Mouse (Mus musculus) midbrain, embryonic 12.5 days (tissue): ENCODE data around the gene Pank4. TPM values are rescaled to one million over a fixed set of nuclear protein-coding genes. Genes with fewer than 3 reads are reported as not detected.
A peak's percentile ranks its signal among the peaks of the same experiment; 100 is the strongest.

Experiments
- ATAC-seq: fragments of 200-750 bp; cut with Nextera tagmentation; 2 replicates; pipeline ENCODE4 v1.8.0; 2017; ENCODE audit warnings: low read depth, moderate TSS enrichment, moderate library complexity; ENCODE audit not compliant: low FRiP score
- H3K27ac ChIP-seq: fragments of 300-500 bp; sonication (generic); replicated peaks from 2 replicates; pipeline ENCODE4 v1.5.1; 2016; ENCODE audit warnings: mild to moderate bottlenecking
- H3K27me3 ChIP-seq: fragments of 300-500 bp; sonication (generic); 2 replicates; pipeline ENCODE4 v1.6.1; 2016; ENCODE audit warnings: mild to moderate bottlenecking
- H3K36me3 ChIP-seq: fragments of 300-500 bp; sonication (generic); 2 replicates; pipeline ENCODE4 v1.6.1; 2016
- H3K4me1 ChIP-seq: fragments of 300-500 bp; sonication (generic); 2 replicates; pipeline ENCODE4 v1.6.1; 2016
- H3K4me2 ChIP-seq: fragments of 300-500 bp; sonication (generic); replicated peaks from 2 replicates; pipeline ENCODE4 v1.6.1; 2016; ENCODE audit warnings: mild to moderate bottlenecking, moderate library complexity
- H3K4me3 ChIP-seq: fragments of 300-500 bp; sonication (generic); 2 replicates; pipeline ENCODE4 v1.5.1; 2016; ENCODE audit warnings: mild to moderate bottlenecking
- H3K9ac ChIP-seq: fragments of 300-500 bp; sonication (generic); replicated peaks from 2 replicates; pipeline ENCODE4 v1.6.1; 2016; ENCODE audit warnings: mild to moderate bottlenecking, moderate library complexity
- H3K9me3 ChIP-seq: fragments of 300-500 bp; sonication (generic); 2 replicates; pipeline ENCODE4 v1.6.1; 2016; ENCODE audit warnings: mild to moderate bottlenecking
- WGBS: fragments of 180-500 bp; shearing (Covaris S2); methylation state at CpG from one replicate; pipeline ENCODE4 v1.1.7; 2016; 5-methylcytosine and 5-hydroxymethylcytosine counted together
- polyA plus RNA-seq: library from polyadenylated mRNA; unstranded; fragments of >200 nt; fragmentation: Nextera tagmentation; extraction: Ambion mirVana; gene quantifications from 2 replicates; pipeline ENCODE4 v1.2.1, GENCODE M21; 2016

The Pank4 gene
- 48.5 and 50.2 TPM in 2 replicates for polyA plus RNA-seq

DNA sequence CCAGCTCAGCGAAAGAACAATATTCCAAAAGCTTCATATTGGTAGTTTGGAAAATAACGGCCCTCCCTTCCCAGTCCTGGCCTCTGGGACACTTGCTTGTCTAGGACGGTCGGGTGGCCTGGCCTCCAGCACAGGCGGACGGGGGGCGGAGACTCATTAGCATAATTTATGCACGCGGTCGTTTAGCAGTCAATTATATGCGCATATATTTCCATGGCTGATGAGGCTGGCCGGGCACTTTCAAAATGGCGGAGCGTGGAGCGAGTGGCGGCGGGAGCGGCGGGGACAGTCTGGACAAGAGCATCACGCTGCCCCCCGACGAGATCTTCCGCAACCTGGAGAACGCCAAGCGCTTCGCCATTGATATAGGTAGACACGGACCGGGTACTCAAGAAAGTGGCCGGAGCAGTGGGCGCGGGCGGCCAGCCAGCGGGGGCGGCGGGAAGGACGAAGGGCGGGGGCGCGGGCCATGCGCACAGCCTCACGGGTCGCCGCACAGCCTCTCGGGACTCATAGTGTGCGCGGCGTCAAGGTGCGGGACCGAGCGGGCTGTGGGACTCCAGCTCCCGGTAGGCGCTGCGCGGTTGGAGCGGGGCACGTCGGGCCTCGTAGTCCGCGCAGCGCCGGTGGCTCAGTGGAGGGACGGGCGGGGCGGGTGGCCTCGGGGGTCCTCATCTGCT, at the start of gene Pank4:
Gene Pank4, plus strand, starts transcription at position 223 of the 680 bp plus-strand sequence.
- H3K27me3 ChIP-seq, result peaks cover 21% of the 10 kb centered on the region; the same call in 1 of the 2 replicates
- no peaks in the 10 kb centered on the region for H3K9me3 ChIP-seq
- peaks cover 11% of the 10 kb centered on the region for H3K36me3 ChIP-seq
- WGBS, result under 1% methylated on average over 66 of the region's 66 CpGs
- peak within 1 kb of the TSS; percentile 66 for H3K4me2 ChIP-seq
- H3K9ac ChIP-seq, result peak within 1 kb of the TSS; percentile 91
- peak within 1 kb of the TSS; percentile 67 for H3K4me3 ChIP-seq
- ATAC-seq, result peak; percentile 77
- peak within 1 kb of the TSS; percentile 99 for H3K27ac ChIP-seq
- H3K4me1 ChIP-seq, result peaks cover 59% of the 10 kb centered on the region

DNA sequence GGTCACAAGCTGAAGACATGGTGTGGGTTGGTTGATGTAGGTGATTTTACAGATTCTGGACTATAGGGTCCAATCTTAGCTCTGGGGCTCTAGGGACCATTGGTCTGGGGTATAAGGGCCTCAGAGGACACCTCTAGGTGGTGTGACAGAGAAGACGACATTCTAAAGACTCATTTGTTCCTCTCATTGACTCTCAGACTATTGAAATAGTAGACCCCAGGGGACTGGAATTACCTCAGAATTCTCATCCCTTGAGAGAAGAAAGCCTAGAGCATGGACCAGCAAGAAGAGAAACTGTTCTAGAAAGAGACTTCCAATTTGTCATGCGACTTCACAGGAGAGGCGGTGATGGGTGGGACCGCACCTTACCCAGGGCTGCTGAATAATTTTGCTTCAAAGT, 49.7 kb upstream of the Pank4 start:
- Histone ChIP-seq H3K27ac (no peak overlapping the region), H3K36me3 (no peaks in the 10 kb centered on the region), H3K4me3 (no peak overlapping the region), H3K9ac (no peak overlapping the region), H3K9me3 (no peaks in the 10 kb centered on the region), H3K4me2 (no peak overlapping the region), H3K27me3 (0 out of 2 replicates have a peak, but pooled peaks cover 5% of the 10 kb centered on the region), H3K4me1 (peaks cover 12% of the 10 kb centered on the region)
- no peak for ATAC-seq
- 94% methylated on average over 4 of the region's 4 CpGs for WGBS

DNA sequence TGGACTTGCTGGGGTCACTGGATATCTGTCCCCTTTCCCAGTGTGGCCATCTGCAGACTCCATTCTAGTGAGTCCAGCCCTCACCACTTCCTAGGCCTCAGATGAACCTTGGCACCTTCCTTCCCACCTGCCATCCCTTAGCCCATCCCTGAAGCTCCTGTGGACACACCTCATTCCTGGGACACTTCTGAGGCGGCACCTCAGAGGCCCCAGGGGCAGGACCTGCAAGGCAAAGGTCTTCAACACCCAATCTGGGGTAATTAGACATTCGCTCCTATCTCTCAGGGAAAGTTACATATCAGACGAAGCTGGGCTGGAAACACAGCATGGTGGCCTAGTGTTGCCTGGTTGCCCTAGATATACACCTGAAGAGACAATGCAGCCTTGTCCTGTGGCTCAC, 49.2 kb upstream of the Pank4 start:
- no peak overlapping the region for H3K4me3 ChIP-seq
- no peak overlapping the region for H3K27ac ChIP-seq
- WGBS, result 91% methylated on average over 3 of the region's 3 CpGs

DNA sequence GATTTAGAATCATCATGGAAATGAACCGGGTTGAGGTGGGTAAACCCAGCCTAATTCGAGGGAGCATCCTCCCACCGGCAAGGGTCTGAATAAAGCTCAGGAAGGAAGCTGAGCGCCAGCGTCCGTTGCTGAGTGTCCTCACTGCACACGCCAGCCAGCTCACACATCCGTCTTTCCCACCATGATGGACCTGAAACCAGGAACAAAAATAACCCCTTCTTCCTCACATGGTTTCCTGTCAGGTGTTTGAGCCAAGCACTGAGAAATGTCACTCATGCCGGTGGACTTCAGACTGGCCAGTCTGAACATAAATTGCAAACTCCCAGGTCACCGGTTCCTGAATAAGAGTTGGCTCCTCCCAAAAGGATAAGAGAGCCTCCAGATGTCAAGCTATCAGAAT, 48.6 kb upstream of the Pank4 start:
- H3K9me3 ChIP-seq, result no peaks in the 10 kb centered on the region
- no peak overlapping the region for H3K4me2 ChIP-seq
- ATAC-seq, result no peak
- no peak overlapping the region for H3K4me3 ChIP-seq
- WGBS, result 87% methylated on average over 10 of the region's 10 CpGs
- H3K9ac ChIP-seq, result no peak overlapping the region
- 0 out of 2 replicates have a peak, but pooled peaks cover 5% of the 10 kb centered on the region for H3K27me3 ChIP-seq
- no peak overlapping the region for H3K27ac ChIP-seq
- peaks cover 10% of the 10 kb centered on the region for H3K4me1 ChIP-seq
- no peaks in the 10 kb centered on the region for H3K36me3 ChIP-seq

More for the DNA sequence above, 49.2 kb upstream of the Pank4 start:
- 0 out of 2 replicates have a peak, but pooled peaks cover 5% of the 10 kb centered on the region for H3K27me3 ChIP-seq
- no peaks in the 10 kb centered on the region for H3K9me3 ChIP-seq
- H3K4me1 ChIP-seq, result peaks cover 12% of the 10 kb centered on the region
- no peak overlapping the region for H3K9ac ChIP-seq
- no peaks in the 10 kb centered on the region for H3K36me3 ChIP-seq
- no peak overlapping the region for H3K4me2 ChIP-seq
- no peak for ATAC-seq

DNA sequence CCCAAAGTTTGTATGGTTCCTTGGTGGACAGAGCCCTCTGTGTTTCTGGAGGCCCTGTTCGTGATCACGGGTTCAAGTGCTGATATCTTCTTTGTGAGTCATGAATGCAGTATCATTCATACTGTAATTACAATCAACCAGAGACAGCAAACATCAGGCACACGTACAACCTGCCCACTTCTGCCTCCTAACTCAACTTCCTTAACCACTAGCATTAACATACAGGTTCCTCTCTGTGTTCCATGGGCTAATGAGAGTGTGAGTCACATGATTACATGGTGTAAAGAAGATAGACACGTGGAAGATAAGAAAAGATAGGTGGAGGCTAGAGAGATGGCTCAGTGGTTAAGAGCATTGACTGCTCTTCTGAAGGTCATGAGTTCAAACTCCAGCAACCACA, 47.3 kb upstream of the Pank4 start:
- Histone ChIP-seq H3K36me3 (no peaks in the 10 kb centered on the region), H3K9ac (no peak overlapping the region), H3K4me1 (no peaks in the 10 kb centered on the region), H3K27ac (no peak overlapping the region), H3K4me2 (no peak overlapping the region), H3K9me3 (no peaks in the 10 kb centered on the region), H3K27me3 (0 out of 2 replicates have a peak, but pooled peaks cover 2% of the 10 kb centered on the region), H3K4me3 (no peak overlapping the region)
- 85% methylated on average over 4 of the region's 4 CpGs for WGBS
- ATAC-seq, result no peak

DNA sequence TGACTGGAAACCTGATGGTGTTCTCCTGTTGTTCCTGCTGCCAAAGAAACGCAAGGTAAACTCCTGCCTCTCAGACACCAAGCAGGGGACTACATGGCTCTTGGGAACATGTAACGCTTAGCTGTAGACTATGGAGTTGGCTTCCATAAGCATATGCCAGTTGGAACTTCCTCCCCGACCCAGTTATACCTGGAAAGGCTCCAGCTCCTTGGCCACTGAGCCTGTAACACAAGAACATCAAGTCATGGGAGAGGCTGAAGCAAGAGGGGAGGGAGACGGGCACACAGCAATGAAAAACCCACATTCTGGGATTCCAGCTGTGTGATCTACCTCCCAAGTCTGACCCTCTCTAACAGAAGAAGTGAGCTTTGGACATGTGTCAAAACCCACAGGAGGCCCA, 41.6 kb upstream of the Pank4 start:
- Histone ChIP-seq H3K36me3 (no peaks in the 10 kb centered on the region), H3K9ac (no peak overlapping the region), H3K4me2 (no peak overlapping the region), H3K9me3 (no peaks in the 10 kb centered on the region), H3K27me3 (no peaks in the 10 kb centered on the region), H3K4me3 (no peak overlapping the region), H3K4me1 (no peaks in the 10 kb centered on the region), H3K27ac (no peak overlapping the region)
- WGBS, result 85% methylated on average over 4 of the region's 4 CpGs
- no peak for ATAC-seq

DNA sequence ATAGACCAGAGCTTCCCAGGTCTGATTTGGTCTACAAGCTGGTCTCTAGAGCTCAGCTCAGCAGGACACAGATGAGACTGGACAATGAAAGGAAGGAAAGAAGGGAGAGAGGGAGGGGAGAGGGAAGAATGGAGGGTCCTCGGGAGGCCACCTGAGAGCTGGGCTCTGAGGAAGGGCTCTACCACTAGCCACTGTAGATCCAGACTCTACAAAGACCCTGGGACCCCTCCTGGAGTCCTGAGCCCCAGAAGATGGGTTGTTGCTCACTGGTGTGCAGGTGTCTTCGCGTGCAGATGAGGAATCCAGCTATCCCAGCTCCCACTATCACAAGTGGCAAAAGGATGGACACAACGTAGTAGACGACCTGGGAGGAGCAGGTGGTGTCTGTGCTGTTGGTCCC, 41.0 kb upstream of the Pank4 start:
- WGBS, result 79% methylated on average over 5 of the region's 5 CpGs
- no peak for ATAC-seq

DNA sequence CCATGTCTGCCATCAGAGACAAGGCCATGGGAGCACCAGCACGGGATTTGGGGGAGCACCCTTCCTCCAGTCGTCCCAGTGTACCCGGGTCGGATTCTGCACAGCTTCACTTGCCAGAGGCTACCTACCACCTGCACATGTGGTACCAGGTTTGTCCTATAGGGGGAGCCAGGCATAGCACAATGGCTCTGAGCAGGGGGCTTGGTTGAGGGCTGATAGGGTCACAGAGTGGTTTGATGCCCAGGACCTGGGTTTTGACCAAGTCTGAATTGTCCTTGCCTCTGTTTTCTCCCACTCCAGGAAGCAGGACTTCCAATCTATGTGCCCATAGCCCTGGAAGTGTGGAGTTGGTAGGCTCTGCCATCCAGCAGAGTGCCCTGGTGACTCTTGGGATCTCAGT, 38.5 kb upstream of the Pank4 start:
- WGBS, result 53% methylated on average over 4 of the region's 4 CpGs
- Histone ChIP-seq H3K36me3 (no peaks in the 10 kb centered on the region), H3K27ac (no peak overlapping the region), H3K4me3 (no peak overlapping the region), H3K9me3 (no peaks in the 10 kb centered on the region), H3K4me1 (peaks cover 4% of the 10 kb centered on the region; the same call in 1 of the 2 replicates), H3K9ac (no peak overlapping the region), H3K4me2 (no peak overlapping the region), H3K27me3 (no peaks in the 10 kb centered on the region)
- no peak for ATAC-seq

More for the DNA sequence above, 41.0 kb upstream of the Pank4 start:
- H3K9me3 ChIP-seq, result no peaks in the 10 kb centered on the region
- H3K27me3 ChIP-seq, result no peaks in the 10 kb centered on the region
- H3K4me3 ChIP-seq, result no peak overlapping the region
- H3K27ac ChIP-seq, result no peak overlapping the region
- H3K4me1 ChIP-seq, result no peaks in the 10 kb centered on the region
- no peak overlapping the region for H3K4me2 ChIP-seq
- H3K36me3 ChIP-seq, result no peaks in the 10 kb centered on the region
- no peak overlapping the region for H3K9ac ChIP-seq

DNA sequence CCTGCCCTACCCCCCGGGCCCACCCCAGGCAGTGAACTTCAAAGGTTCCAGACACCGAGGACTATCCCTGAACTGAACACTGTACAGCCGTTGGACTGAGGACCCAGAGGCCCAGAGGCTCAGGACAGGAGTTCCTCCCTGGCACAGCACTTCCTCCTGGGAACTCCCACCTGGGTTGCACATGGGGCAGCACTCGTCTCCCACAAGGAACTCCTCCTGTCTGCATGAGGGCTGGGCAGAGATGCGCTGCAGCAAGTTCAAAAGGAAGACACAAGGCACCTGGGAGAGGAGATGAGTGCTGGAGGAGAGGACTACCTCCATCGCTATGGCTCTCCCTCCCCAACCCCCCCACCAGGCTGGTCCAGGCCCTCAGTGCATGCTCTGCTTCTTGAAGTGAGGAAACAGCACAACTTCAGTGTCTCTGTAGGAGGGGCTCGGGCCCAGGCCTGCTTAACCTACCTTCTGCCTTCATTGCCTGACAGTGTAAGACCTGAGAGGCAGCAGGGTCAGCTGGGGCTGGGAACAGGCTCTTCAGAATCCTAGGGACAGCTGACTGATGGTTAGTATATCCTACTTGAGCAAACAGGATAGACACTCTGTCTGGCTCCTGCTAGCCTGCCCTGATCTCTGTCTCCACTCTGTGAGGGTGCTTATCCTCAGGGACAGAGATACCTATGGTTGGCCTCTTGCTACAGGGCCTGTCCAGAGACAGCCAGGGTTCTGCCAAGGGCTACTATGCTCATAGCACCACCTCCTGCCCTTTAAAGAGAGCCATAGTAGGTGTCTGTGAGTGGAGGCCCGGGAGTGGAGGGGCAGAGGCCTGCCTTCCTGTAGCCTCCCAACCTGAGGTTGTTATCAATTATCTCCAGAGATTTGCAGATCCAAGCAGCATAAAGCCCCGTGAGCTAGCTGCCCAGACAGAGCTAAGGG, 36.7 kb upstream of the Pank4 start:
- H3K9me3 ChIP-seq, result no peaks in the 10 kb centered on the region
- 70% methylated on average over 9 of the region's 9 CpGs for WGBS
- H3K4me1 ChIP-seq, result peaks cover 4% of the 10 kb centered on the region; the same call in 1 of the 2 replicates
- no peak overlapping the region for H3K4me3 ChIP-seq
- H3K27ac ChIP-seq, result no peak overlapping the region
- H3K9ac ChIP-seq, result no peak overlapping the region; the same call in 1 of the 2 replicates
- H3K27me3 ChIP-seq, result no peaks in the 10 kb centered on the region
- no peak for ATAC-seq
- H3K4me2 ChIP-seq, result no peak overlapping the region
- no peaks in the 10 kb centered on the region for H3K36me3 ChIP-seq

DNA sequence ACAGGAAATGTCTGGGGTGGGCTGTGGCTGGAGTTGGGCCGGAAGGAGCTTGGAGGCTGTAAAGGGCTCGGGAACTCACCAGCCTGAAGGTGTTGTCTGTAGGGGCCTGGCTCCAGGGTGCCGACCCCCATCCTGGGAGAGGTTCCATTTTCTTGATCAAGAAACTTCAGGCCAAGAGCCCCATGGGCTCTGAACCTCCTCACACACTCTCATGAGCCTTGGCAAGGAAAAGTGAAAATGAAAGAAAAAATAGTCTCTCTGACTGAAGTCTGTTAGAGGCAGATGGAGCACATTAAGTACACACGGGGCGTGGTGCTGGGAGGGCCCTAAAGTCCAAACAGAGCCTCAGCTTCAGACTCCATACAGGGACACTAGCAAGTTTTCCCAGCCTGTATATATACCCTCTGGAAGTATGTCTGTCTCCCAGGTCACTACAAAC, 36.0 kb upstream of the Pank4 start:
- Histone ChIP-seq H3K27me3 (no peaks in the 10 kb centered on the region), H3K9ac (no peak overlapping the region), H3K4me3 (no peak overlapping the region), H3K36me3 (no peaks in the 10 kb centered on the region), H3K4me2 (no peak overlapping the region), H3K4me1 (peaks cover 4% of the 10 kb centered on the region; the same call in 1 of the 2 replicates), H3K9me3 (no peaks in the 10 kb centered on the region), H3K27ac (no peak overlapping the region)
- WGBS, result 81% methylated on average over 5 of the region's 5 CpGs
- no peak for ATAC-seq

DNA sequence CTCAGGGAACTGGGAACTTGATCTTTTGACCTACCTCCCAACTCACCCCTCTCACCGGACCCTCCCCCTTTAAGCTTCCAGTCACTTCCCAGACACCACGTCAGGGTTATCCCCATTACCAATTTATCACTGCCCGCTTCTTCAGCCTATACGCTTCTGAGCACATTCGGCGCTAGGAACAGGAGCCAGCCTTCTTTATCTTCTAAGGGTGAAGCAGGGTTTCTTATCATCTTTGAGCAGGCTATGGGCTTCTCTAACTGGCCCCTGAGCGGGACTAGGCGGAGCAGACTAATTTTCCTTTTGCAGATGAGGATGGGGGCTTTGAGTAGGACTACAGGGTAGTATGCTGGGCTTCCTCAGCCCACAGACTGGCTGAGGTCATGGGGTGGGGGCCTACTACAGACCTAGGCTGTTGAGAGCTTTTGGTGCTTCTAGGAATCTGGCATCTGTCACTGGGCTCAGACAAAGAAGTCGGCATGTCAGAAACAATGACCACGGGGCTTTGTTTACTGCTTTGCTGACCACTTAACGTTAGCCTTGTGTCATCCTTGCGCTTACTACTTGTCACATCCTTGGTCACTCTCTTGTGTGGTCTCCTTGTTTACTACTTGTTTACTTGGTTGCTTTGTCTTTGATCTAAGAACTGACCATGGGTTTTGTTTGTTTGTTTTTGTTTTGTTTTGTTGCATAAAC, 35.4 kb upstream of the Pank4 start, which contains the start of gene Tnfrsf14:
Gene Tnfrsf14, minus strand, starts transcription at position 169 of the 693 bp plus-strand sequence.
- WGBS, result 60% methylated on average over 12 of the region's 12 CpGs
- no peak for ATAC-seq

More for the DNA sequence above, 35.4 kb upstream of the Pank4 start, which contains the start of gene Tnfrsf14:
- no peaks in the 10 kb centered on the region for H3K36me3 ChIP-seq
- no peaks in the 10 kb centered on the region for H3K27me3 ChIP-seq
- H3K4me2 ChIP-seq, result no peak within 1 kb of the TSS
- peaks cover 4% of the 10 kb centered on the region; the same call in 1 of the 2 replicates for H3K4me1 ChIP-seq
- H3K9me3 ChIP-seq, result no peaks in the 10 kb centered on the region
- H3K9ac ChIP-seq, result no peak within 1 kb of the TSS; the same call in 1 of the 2 replicates
- no peak within 1 kb of the TSS for H3K4me3 ChIP-seq
- no peak within 1 kb of the TSS; the same call in 1 of the 2 replicates for H3K27ac ChIP-seq
